Mouse (Mus musculus): ENCODE data around the gene Senp5. TPM values are rescaled to one million over a fixed set of nuclear protein-coding genes. Genes with fewer than 3 reads are reported as not detected.
A peak's percentile ranks its signal among the peaks of the same experiment; 100 is the strongest.

Senp5 gene
- polyA plus RNA-seq, 1 experiment from 2014 or later = 7.0 TPM

- Histone ChIP-seq H3K36me3 (ENCODE audit: insufficient read depth, low read length) (no peaks in the 10 kb centered on the region), H3K27me3 (ENCODE audit: insufficient read depth, low read length) (peaks cover 11% of the 10 kb centered on the region; the same call in 1 of the 2 replicates), H3K27ac (0 out of 2 replicates have a peak overlapping the region, but pooled peaks have one; percentile 19), H3K9me3 (replicated peaks; ENCODE audit: low read length) (no peaks in the 10 kb centered on the region), H3K4me1 (replicated peaks; ENCODE audit: insufficient read depth, low read length) (peaks cover 11% of the 10 kb centered on the region; the same call in 1 of the 2 replicates), H3K4me3 (replicated peaks; ENCODE audit: low read depth, low read length) (no peak overlapping the region), H3K4me2 (ENCODE audit: low read length) (no peak overlapping the region), H3K9ac (ENCODE audit: low read depth, low read length) (no peak overlapping the region)
- no peak for DNase-seq (ENCODE audit: low spot score)
- ATAC-seq (replicated peaks; ENCODE audit: low FRiP score, low read depth) = no peak
- TF ChIP-seq CTCF (IDR thresholded peaks at IDR 0.05; ENCODE audit: low read depth) = no peak
- 55% methylated on average over 17 of the region's 17 CpGs for WGBS
Observed at GRCm38 (mm10) chr16:31931330-31931729, 71.8 kb downstream of the Senp5 start.

- ATAC-seq (replicated peaks; ENCODE audit: low FRiP score, low read depth) = no peak
Observed at GRCm38 (mm10) chr16:31927412-31927811, 75.7 kb downstream of the Senp5 start.

GRCm38 (mm10) chr16:31926547-31927182, 76.4 kb downstream of the Senp5 start:
- no peaks in the 10 kb centered on the region for H3K4me1 ChIP-seq (replicated peaks; ENCODE audit: insufficient read depth, low read length)
- 73% methylated on average over 13 of the region's 13 CpGs for WGBS

More at GRCm38 (mm10) chr16:31927412-31927811, 75.7 kb downstream of the Senp5 start:
- Histone ChIP-seq H3K27me3 (ENCODE audit: insufficient read depth, low read length) (no peaks in the 10 kb centered on the region), H3K4me3 (replicated peaks; ENCODE audit: low read depth, low read length) (no peak overlapping the region), H3K36me3 (ENCODE audit: insufficient read depth, low read length) (no peaks in the 10 kb centered on the region), H3K27ac (no peak overlapping the region), H3K9ac (ENCODE audit: low read depth, low read length) (no peak overlapping the region), H3K9me3 (replicated peaks; ENCODE audit: low read length) (no peaks in the 10 kb centered on the region), H3K4me2 (ENCODE audit: low read length) (no peak overlapping the region), H3K4me1 (replicated peaks; ENCODE audit: insufficient read depth, low read length) (no peaks in the 10 kb centered on the region)
- 84% methylated on average over 5 of the region's 5 CpGs for WGBS
- DNase-seq (ENCODE audit: low spot score) = no peak
- TF ChIP-seq CTCF (IDR thresholded peaks at IDR 0.05; ENCODE audit: low read depth) = no peak

GRCm38 (mm10) chr16:31926091-31926490, 77.0 kb downstream of the Senp5 start:
- H3K4me3 ChIP-seq (replicated peaks; ENCODE audit: low read depth, low read length) = no peak overlapping the region
- H3K4me2 ChIP-seq (ENCODE audit: low read length) = no peak overlapping the region
- no peaks in the 10 kb centered on the region for H3K27me3 ChIP-seq (ENCODE audit: insufficient read depth, low read length)
- DNase-seq (ENCODE audit: low spot score) (no peak), ATAC-seq (replicated peaks; ENCODE audit: low FRiP score, low read depth) (no peak)
- no peaks in the 10 kb centered on the region for H3K4me1 ChIP-seq (replicated peaks; ENCODE audit: insufficient read depth, low read length)
- H3K27ac ChIP-seq = 0 out of 2 replicates have a peak overlapping the region, but pooled peaks have one; percentile 31
- no peak overlapping the region for H3K9ac ChIP-seq (ENCODE audit: low read depth, low read length)
- H3K9me3 ChIP-seq (replicated peaks; ENCODE audit: low read length) = no peaks in the 10 kb centered on the region
- no peaks in the 10 kb centered on the region for H3K36me3 ChIP-seq (ENCODE audit: insufficient read depth, low read length)
- 62% methylated on average over 6 of the region's 6 CpGs for WGBS
- TF ChIP-seq CTCF (IDR thresholded peaks at IDR 0.05; ENCODE audit: low read depth) = no peak

More at GRCm38 (mm10) chr16:31926547-31927182, 76.4 kb downstream of the Senp5 start:
- TF ChIP-seq CTCF (IDR thresholded peaks at IDR 0.05; ENCODE audit: low read depth) = no peak
- Histone ChIP-seq H3K36me3 (ENCODE audit: insufficient read depth, low read length) (no peaks in the 10 kb centered on the region), H3K4me2 (ENCODE audit: low read length) (no peak overlapping the region), H3K9ac (ENCODE audit: low read depth, low read length) (no peak overlapping the region), H3K9me3 (replicated peaks; ENCODE audit: low read length) (no peaks in the 10 kb centered on the region), H3K27me3 (ENCODE audit: insufficient read depth, low read length) (no peaks in the 10 kb centered on the region), H3K27ac (0 out of 2 replicates have a peak overlapping the region, but pooled peaks have one; percentile 31), H3K4me3 (replicated peaks; ENCODE audit: low read depth, low read length) (no peak overlapping the region)
- DNase-seq (ENCODE audit: low spot score) = no peak
- ATAC-seq (replicated peaks; ENCODE audit: low FRiP score, low read depth) = peak; percentile 37; the same call in 1 of the 2 replicates

- no peaks in the 10 kb centered on the region for H3K4me1 ChIP-seq (replicated peaks; ENCODE audit: insufficient read depth, low read length)
- H3K27me3 ChIP-seq (ENCODE audit: insufficient read depth, low read length) = no peaks in the 10 kb centered on the region
- WGBS = 74% methylated on average over 6 of the region's 6 CpGs
- no peak for DNase-seq (ENCODE audit: low spot score)
- no peak overlapping the region for H3K9ac ChIP-seq (ENCODE audit: low read depth, low read length)
- no peak overlapping the region for H3K4me3 ChIP-seq (replicated peaks; ENCODE audit: low read depth, low read length)
- no peaks in the 10 kb centered on the region for H3K9me3 ChIP-seq (replicated peaks; ENCODE audit: low read length)
- no peak for TF ChIP-seq CTCF (IDR thresholded peaks at IDR 0.05; ENCODE audit: low read depth)
- no peak for ATAC-seq (replicated peaks; ENCODE audit: low FRiP score, low read depth)
- H3K36me3 ChIP-seq (ENCODE audit: insufficient read depth, low read length) = no peaks in the 10 kb centered on the region
- H3K27ac ChIP-seq = no peak overlapping the region
- H3K4me2 ChIP-seq (ENCODE audit: low read length) = no peak overlapping the region
Observed at GRCm38 (mm10) chr16:31924368-31924767, 78.7 kb downstream of the Senp5 start.

GRCm38 (mm10) chr16:31918248-31918724, 84.8 kb downstream of the Senp5 start:
- WGBS = 5% methylated on average over 14 of the region's 14 CpGs
- Histone ChIP-seq H3K9ac (ENCODE audit: low read depth, low read length) (no peak overlapping the region), H3K4me1 (replicated peaks; ENCODE audit: insufficient read depth, low read length) (no peaks in the 10 kb centered on the region), H3K4me2 (ENCODE audit: low read length) (peak overlapping the region; percentile 44), H3K9me3 (replicated peaks; ENCODE audit: low read length) (no peaks in the 10 kb centered on the region), H3K36me3 (ENCODE audit: insufficient read depth, low read length) (no peaks in the 10 kb centered on the region), H3K27me3 (ENCODE audit: insufficient read depth, low read length) (no peaks in the 10 kb centered on the region), H3K27ac (no peak overlapping the region), H3K4me3 (replicated peaks; ENCODE audit: low read depth, low read length) (no peak overlapping the region)
- TF ChIP-seq CTCF (IDR thresholded peaks at IDR 0.05; ENCODE audit: low read depth) = peak; percentile 95
- peak; percentile 27; the same call in 1 of the 2 replicates for ATAC-seq (replicated peaks; ENCODE audit: low FRiP score, low read depth)
- peak; percentile 91 for DNase-seq (ENCODE audit: low spot score)

Data from kidney, postnatal 0 days (tissue).